Mouse (Mus musculus) stomach, embryonic 15.5 days (tissue): ENCODE measurements around the gene Ces1f. TPM values are rescaled to one million over a fixed set of nuclear protein-coding genes. Genes with fewer than 3 reads are reported as not detected.

Source experiments
- polyA plus RNA-seq: library from polyadenylated mRNA; unstranded; fragments of >200 nt; fragmentation: Nextera tagmentation; extraction: Ambion mirVana; gene quantifications from 2 replicates; pipeline ENCODE4 v1.2.1, GENCODE M21; 2015

The Ces1f gene
- polyA plus RNA-seq, 1 experiment from 2014 or later: 0.12 TPM

Other genes starting within 250 kb of the Ces1f start
- not detected in 2 replicates for gene Ces1a, start 231.6 kb downstream of the Ces1f start, polyA plus RNA-seq
- 0.15 TPM in 1 of 2 replicates, not detected in the other for gene Ces1b, start 199.7 kb downstream of the Ces1f start, polyA plus RNA-seq
- gene Ces1c, start 148.5 kb downstream of the Ces1f start, polyA plus RNA-seq: 0.23 and 0.34 TPM in 2 replicates
- gene Ces1d, start 81.9 kb downstream of the Ces1f start, polyA plus RNA-seq: 2.5 TPM in 2 replicates
- gene Ces1e, start 50.1 kb downstream of the Ces1f start, polyA plus RNA-seq: 1.1 and 1.2 TPM in 2 replicates
- 0.12 and 0.21 TPM in 2 replicates for gene Ces1g, start 57.6 kb upstream of the Ces1f start, polyA plus RNA-seq
- not detected in 2 replicates for gene Ces1h, start 100.0 kb upstream of the Ces1f start, polyA plus RNA-seq